Mouse (Mus musculus) gastrocnemius, adult 8-10 months (tissue): ENCODE results near the gene Rnaseh2b. TPM values are rescaled to one million over a fixed set of nuclear protein-coding genes. Genes with fewer than 3 reads are reported as not detected.

Source experiments
- DNase-seq, 2 experiments: peaks; one replicate each; pipeline ENCODE4 v3.0.0; 2022; ENCODE audit warnings: low spot score in 2 of 2
- total RNA-seq, 4 experiments: library from RNA; stranded (reverse); gene quantifications; 2 replicates each; pipeline ENCODE4 v1.2.4; 2022

Gene Rnaseh2b
- total RNA-seq, 4 experiments from 2014 or later, result 3.8 to 6.5 (median 4.5) TPM

GRCm38 (mm10) chr14:62311672-62312071, 19.3 kb downstream of the Rnaseh2b start:
- no peak for DNase-seq

GRCm38 (mm10) chr14:62322581-62323344, 30.4 kb downstream of the Rnaseh2b start:
- DNase-seq, result peak in 1 of 2 experiments; percentile 9

- DNase-seq, result no peak
Measured at GRCm38 (mm10) chr14:62323457-62323856, 31.1 kb downstream of the Rnaseh2b start.

- no peak for DNase-seq
Measured at GRCm38 (mm10) chr14:62324943-62325342, 32.6 kb downstream of the Rnaseh2b start.

- DNase-seq, result no peak
Measured at GRCm38 (mm10) chr14:62326026-62326425, 33.6 kb downstream of the Rnaseh2b start.

- DNase-seq, result no peak
Measured at GRCm38 (mm10) chr14:62327171-62327570, 34.8 kb downstream of the Rnaseh2b start.

- no peak for DNase-seq
Measured at GRCm38 (mm10) chr14:62328606-62329005, 36.2 kb downstream of the Rnaseh2b start.

- no peak for DNase-seq
Measured at GRCm38 (mm10) chr14:62329631-62330030, 37.2 kb downstream of the Rnaseh2b start.

- DNase-seq, result no peak
Measured at GRCm38 (mm10) chr14:62331457-62331856, 39.1 kb downstream of the Rnaseh2b start.

GRCm38 (mm10) chr14:62331866-62332619, 39.7 kb downstream of the Rnaseh2b start:
- peak; percentile 73 to 78 for DNase-seq

GRCm38 (mm10) chr14:62333909-62334687, 41.7 kb downstream of the Rnaseh2b start:
- no peak for DNase-seq

GRCm38 (mm10) chr14:62339196-62339595, 46.8 kb downstream of the Rnaseh2b start:
- DNase-seq, result no peak

GRCm38 (mm10) chr14:62341887-62342642, 49.7 kb downstream of the Rnaseh2b start:
- DNase-seq, result no peak

GRCm38 (mm10) chr14:62342643-62343144, 50.3 kb downstream of the Rnaseh2b start:
- no peak for DNase-seq

GRCm38 (mm10) chr14:62346570-62346969, 54.2 kb downstream of the Rnaseh2b start:
- no peak for DNase-seq

- DNase-seq, result no peak
Measured at GRCm38 (mm10) chr14:62347103-62347502, 54.7 kb downstream of the Rnaseh2b start.

- no peak for DNase-seq
Measured at GRCm38 (mm10) chr14:62349786-62350185, 57.4 kb downstream of the Rnaseh2b start.

- no peak for DNase-seq
Measured at GRCm38 (mm10) chr14:62350186-62350585, 57.8 kb downstream of the Rnaseh2b start.

- DNase-seq, result no peak
Measured at GRCm38 (mm10) chr14:62350890-62351289, 58.5 kb downstream of the Rnaseh2b start.

- DNase-seq, result no peak
Measured at GRCm38 (mm10) chr14:62353372-62353771, 61.0 kb downstream of the Rnaseh2b start.

- DNase-seq, result no peak
Measured at GRCm38 (mm10) chr14:62353793-62354192, 61.4 kb downstream of the Rnaseh2b start.
